Mouse (Mus musculus) testis, postnatal 14 days (tissue): Measurements from ENCODE around the gene Gda.

Experiments
- DNase-seq: peaks from one replicate; pipeline ENCODE4 v3.0.0; 2021; ENCODE audit warnings: low spot score

Gene Gda

GRCm38 (mm10) chr19:21473345-21473744 is at the start of gene Gda:
Gda (minus strand) TSS chr19:21473445.
- no peak for DNase-seq

- DNase-seq = no peak
Observed at GRCm38 (mm10) chr19:21520280-21520679, 47.0 kb upstream of the Gda start.

- DNase-seq = no peak
Observed at GRCm38 (mm10) chr19:21510116-21510515, 36.9 kb upstream of the Gda start.

- peak; percentile 22 for DNase-seq
Observed at GRCm38 (mm10) chr19:21507561-21508232, 34.5 kb upstream of the Gda start.

GRCm38 (mm10) chr19:21507133-21507532 is 33.9 kb upstream of the Gda start:
- no peak for DNase-seq

- no peak for DNase-seq
Observed at GRCm38 (mm10) chr19:21504716-21505115, 31.5 kb upstream of the Gda start.

- DNase-seq = no peak
Observed at GRCm38 (mm10) chr19:21499394-21499983, 26.2 kb upstream of the Gda start.

DNA sequence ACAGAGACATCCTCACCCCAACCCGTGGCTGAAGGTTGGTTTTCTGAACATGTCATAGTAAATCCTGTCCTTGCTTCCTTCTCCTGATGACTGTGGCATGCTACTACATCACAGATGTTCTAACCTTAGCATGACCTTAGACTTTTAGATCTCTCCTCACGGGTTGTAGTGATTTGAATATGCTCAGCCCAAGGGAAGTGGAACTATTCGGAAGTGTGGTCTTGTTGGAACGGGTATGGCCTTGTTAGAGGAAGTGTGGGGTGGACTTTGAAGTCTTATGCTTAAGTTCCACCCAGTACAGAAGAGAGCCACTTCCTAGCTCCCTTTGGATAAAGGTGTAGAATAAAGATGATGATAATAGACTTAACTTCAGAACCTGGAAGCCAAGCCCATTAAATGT is 22.6 kb upstream of the Gda start:
- no peak for DNase-seq

- DNase-seq = no peak
Observed at GRCm38 (mm10) chr19:21493807-21494521, 20.7 kb upstream of the Gda start.

- DNase-seq = no peak
Observed at GRCm38 (mm10) chr19:21491391-21491790, 18.1 kb upstream of the Gda start.

DNA sequence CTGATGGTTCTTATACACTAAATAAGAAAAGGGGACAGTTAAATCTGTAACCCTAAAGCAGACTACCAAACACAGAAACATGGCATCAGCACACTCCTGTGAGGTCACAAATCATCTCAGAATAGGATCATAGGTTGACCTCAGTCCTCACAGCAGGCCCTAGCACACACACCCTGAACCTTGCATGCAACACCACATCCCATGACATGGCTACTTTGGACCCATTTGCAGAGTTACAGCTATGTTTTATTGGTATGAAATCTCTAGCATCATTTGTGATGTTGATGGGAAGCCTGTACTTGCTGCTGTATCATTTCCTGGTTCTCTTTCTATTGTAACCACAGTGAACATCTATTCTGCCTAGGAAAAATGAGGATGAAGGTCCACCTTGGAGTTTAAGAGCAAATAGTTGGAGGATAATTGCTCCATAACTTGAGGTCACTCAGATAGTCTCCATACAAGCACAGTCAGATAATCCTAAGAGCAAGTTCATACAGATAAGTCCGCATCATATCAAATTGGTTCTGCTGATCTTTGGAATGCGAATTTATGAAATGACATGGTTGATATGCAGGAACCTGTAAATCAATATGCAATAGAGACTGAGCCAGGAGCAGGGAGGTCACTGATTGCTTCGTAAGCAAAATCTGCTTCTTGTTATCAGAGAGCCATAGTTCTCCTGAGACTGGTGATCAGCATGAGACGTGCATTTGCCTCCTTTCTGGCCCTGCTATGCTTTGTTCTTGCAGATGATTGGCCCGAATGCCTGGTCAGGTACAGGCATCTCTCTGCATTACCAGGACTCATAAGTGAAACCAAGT is 14.1 kb upstream of the Gda start:
- DNase-seq = no peak

DNA sequence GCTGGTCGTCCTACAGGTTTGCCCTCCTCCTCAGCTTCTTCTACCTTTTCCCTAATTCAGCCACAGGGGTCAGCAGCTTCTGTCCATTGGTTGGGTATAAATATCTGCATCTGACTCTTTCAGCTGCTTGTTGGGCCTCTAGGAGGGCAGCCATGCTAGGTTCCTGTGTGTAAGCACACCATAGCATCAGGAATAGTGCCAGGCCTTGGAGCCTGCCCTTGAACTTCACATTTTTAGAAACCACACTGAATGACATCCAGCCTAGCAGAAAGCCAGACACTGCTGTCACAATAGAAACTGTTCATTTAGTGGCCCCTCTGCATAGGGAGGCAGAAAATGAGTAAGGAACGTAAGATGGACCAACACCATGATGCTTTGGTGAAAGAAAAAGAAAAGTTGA is 8.9 kb upstream of the Gda start:
- DNase-seq = no peak

DNA sequence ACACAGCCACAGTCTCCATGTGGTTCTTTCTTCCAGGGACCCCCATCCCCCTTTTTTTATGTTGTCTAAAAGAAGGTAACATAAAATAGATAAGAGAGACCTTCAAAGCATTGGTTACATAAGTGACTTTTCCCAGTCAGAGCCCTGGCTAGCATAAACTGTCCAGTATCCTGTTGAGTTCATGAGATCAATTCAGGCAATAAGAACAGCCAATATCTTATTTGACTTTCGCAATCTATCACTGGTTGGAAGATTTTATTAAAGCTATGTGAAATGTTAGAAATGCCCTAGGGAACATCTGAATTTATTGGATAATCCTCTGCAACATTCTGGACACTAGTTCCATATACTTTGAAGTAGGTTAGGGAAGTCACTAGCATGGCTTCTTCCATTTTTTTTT is 7.8 kb upstream of the Gda start:
- DNase-seq = no peak

DNA sequence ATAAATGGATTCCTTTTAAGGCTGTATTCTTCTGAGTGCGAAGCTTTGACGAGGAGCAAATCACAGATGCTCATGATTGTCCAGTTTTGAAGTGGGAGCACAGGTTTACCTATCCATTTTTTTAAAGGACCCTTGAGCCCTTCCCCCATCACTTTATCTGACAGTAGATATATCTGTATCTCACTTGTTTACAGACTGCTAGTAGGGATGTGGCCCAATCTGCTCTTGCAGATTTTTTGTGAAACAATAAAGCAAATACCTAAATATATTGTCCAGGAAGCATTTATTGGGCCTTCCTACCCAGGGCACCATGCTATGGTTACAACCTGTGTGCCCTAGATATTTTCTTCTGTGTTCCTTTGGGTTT is 6.8 kb upstream of the Gda start:
- DNase-seq = no peak

DNA sequence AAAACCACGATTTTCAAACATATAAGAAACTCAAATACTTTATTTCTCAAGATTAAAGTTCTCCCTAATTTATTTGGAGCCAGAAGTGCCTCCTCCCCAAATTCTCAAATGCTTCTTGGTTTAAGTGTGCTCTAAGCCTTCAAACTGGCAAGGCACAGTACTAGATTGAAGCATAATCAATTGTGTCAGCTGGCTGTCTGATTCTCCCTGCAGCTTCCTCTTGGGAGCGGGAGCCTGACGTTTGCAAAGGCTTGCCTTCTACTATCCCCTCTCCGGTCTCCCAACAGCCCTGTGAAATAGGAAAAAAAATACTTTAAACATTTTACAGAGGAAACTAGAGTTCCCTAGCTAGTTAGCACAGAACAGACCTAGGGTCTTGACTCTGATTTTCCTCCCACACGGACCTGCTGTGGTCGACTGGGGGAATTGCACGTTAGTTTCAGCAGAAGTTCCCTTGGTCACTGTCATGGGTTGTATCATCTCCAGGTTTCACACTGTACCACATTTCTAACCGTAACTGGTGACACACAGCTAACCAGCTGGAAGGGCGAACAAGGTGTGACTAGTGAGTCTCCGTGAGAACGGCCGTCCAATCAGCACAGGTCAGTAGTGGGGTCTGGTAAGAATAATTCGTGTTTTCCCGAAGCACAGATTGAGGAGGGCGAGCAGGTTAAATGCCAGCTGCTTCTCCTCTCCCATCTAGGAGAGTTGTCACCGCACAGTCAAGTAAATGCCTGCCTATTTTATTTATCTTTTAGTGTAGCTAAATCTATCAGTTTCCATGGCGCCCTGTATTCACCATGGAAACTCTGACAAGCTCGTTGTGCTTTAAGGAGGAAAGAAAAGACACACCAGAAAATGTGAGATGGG is 6.2 kb upstream of the Gda start:
- DNase-seq = no peak

DNA sequence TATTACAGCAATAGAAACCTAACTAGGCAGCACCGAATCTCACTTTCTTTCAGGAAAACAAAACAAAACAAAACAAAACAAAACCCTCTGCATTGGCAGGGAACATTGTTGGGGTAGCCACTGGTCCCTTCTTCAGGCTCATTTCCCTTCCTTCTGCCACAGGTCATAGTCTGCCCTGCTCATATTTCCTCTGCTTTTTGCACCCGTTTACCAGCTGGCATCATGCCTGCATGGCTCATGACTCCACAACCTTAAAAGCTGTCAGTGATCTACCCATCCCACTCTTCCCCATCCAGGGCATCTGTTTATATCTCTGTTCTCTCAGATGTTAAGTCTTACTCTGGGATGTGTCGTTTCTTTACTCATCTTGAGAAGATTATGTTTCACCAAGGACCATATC is 5.3 kb upstream of the Gda start:
- no peak for DNase-seq

DNA sequence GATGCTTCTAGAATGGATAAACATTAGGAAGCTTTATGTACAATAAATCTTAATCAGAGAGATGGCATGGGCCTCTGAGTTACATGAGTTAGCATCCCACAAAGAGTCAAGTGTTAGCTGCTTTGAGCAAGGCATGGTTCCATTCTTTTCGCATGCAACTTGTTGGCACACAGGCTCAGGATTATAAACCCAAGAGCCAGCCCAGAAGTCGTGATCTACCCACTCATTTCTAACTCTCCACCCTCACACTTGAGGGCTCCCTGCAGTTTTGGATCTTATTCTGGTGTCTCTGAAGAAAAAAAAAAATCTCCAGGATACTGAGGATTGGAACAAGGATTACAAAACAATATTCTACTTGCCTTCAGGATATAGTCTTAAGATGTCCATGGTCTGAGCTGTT is 4.5 kb upstream of the Gda start:
- DNase-seq = no peak

GRCm38 (mm10) chr19:21476782-21477181 is 3.5 kb upstream of the Gda start:
- no peak for DNase-seq

- DNase-seq = peak; percentile 48
Observed at GRCm38 (mm10) chr19:21472121-21472780, 994 bp downstream of the Gda start.

- no peak for DNase-seq
Observed at GRCm38 (mm10) chr19:21461221-21461960, 11.9 kb downstream of the Gda start.
